Mouse (Mus musculus): ENCODE measurements around the gene Gpd1l. TPM values are rescaled to one million over a fixed set of nuclear protein-coding genes. Genes with fewer than 3 reads are reported as not detected.

Gene Gpd1l
- total RNA-seq, 2 experiments from 2014 or later = 42.1 to 45.1 TPM

- intact Hi-C loops (cut with DNase I) = no loop called here
- DNase-seq (ENCODE audit: low spot score) = no peak
These were observed 79.1 kb downstream of the Gpd1l start for GRCm38 (mm10) chr9:114854686-114855085.

GRCm38 (mm10) chr9:114853336-114853735, 80.5 kb downstream of the Gpd1l start:
- intact Hi-C loops (cut with DNase I) = no loop called here
- no peak for DNase-seq (ENCODE audit: low spot score)

GRCm38 (mm10) chr9:114851419-114852190, 82.2 kb downstream of the Gpd1l start:
- intact Hi-C loops (cut with DNase I) = no loop called here

More at GRCm38 (mm10) chr9:114851419-114852190, 82.2 kb downstream of the Gpd1l start:
- DNase-seq (ENCODE audit: low spot score) = no peak

Other genes with a start within 250 kb of the Gpd1l start
- gene Dync1li1, start 245.2 kb downstream of the Gpd1l start, total RNA-seq (2021) = 10 to 100 TPM; 72.6 to 75.8 TPM
- gene Cmtm6, start 202.9 kb downstream of the Gpd1l start, total RNA-seq (2021) = 10 to 100 TPM; 23.4 to 27.2 TPM
- gene Cmtm7, start 152.1 kb downstream of the Gpd1l start, total RNA-seq (2021) = 10 to 100 TPM; 14.0 to 14.1 TPM
- 10 to 100 TPM in 1 of 2 experiments, 1 to 10 TPM in 1; 9.9 to 10.1 TPM for gene Cmtm8, start 89.8 kb downstream of the Gpd1l start, total RNA-seq (2021)
- gene Osbpl10, start 44.6 kb upstream of the Gpd1l start, total RNA-seq (2021) = 1 to 10 TPM; 3.4 to 3.5 TPM
- 10 to 100 TPM; 15.7 to 22.9 TPM for gene Rps27rt, start 48.8 kb upstream of the Gpd1l start, total RNA-seq (2021)

Measured in heart, postnatal 25 days (tissue).